Mouse (Mus musculus): ENCODE data around the gene Impg1.

GRCm38 (mm10) chr9:80338026-80338425 is 127.3 kb downstream of the Impg1 start:
- no peak for TF ChIP-seq CTCF (IDR thresholded peaks at IDR 0.05; ENCODE audit: low read depth, low read length)
- no peak for TF ChIP-seq TAL1 (conservative IDR thresholded peaks at IDR 0.05; ENCODE audit: low read depth, low read length)
- no peak for TF ChIP-seq GATA1 (IDR thresholded peaks at IDR 0.05; ENCODE audit: borderline replicate concordance, low read length)
